Mouse (Mus musculus) adrenal gland, postnatal 25 days (tissue): Measurements from ENCODE around the gene Thumpd2. TPM values are rescaled to one million over a fixed set of nuclear protein-coding genes. Genes with fewer than 3 reads are reported as not detected.

Source experiments
- DNase-seq: peaks from one replicate; pipeline ENCODE4 v3.0.0; 2021; ENCODE audit warnings: mixed read lengths
- long read RNA-seq: library from polyadenylated mRNA; stranded (forward); transcript quantifications from one replicate; pipeline ENCODE4 v2.0.0, GENCODE M21; 2021
- total RNA-seq: library from RNA; stranded (reverse); gene quantifications from 2 replicates; pipeline ENCODE4 v1.2.3, GENCODE M21; 2021

The Thumpd2 gene
- total RNA-seq: 7.9 and 11.2 TPM in 2 replicates
- long read RNA-seq, transcript Thumpd2-201 (10 exons, 1,833 nt): major isoform, 13 of 17 reads
- long read RNA-seq, partial matches to known transcripts: 0 of 17 reads
- long read RNA-seq, other reads (novel, unspliced or antisense): 4 of 17 reads

GRCm38 (mm10) chr17:81064979-81065311, at the start of gene Thumpd2:
TSS of gene Thumpd2 (minus strand) at chr17:81065082.
- DNase-seq: peak; percentile 90

GRCm38 (mm10) chr17:81104237-81104636, 39.4 kb upstream of the Thumpd2 start:
- DNase-seq: no peak

- no peak for DNase-seq
These were observed 38.0 kb upstream of the Thumpd2 start for GRCm38 (mm10) chr17:81102866-81103265.

- DNase-seq: no peak
These were observed 33.6 kb upstream of the Thumpd2 start for GRCm38 (mm10) chr17:81098444-81098843.

- DNase-seq: no peak
These were observed 31.6 kb upstream of the Thumpd2 start for GRCm38 (mm10) chr17:81096490-81096889.

- no peak for DNase-seq
These were observed 27.9 kb upstream of the Thumpd2 start for GRCm38 (mm10) chr17:81092794-81093193.

- no peak for DNase-seq
These were observed 24.0 kb upstream of the Thumpd2 start for GRCm38 (mm10) chr17:81088866-81089265.

GRCm38 (mm10) chr17:81087735-81088134, 22.9 kb upstream of the Thumpd2 start:
- no peak for DNase-seq

- DNase-seq: no peak
These were observed 453 bp downstream of the Thumpd2 start for GRCm38 (mm10) chr17:81064279-81064978.

GRCm38 (mm10) chr17:81063346-81063745, 1.5 kb downstream of the Thumpd2 start:
- DNase-seq: no peak

- no peak for DNase-seq
These were observed 2.5 kb downstream of the Thumpd2 start for GRCm38 (mm10) chr17:81062349-81062871.

GRCm38 (mm10) chr17:81056796-81057381, 8.0 kb downstream of the Thumpd2 start:
- DNase-seq: no peak

- DNase-seq: no peak
These were observed 8.8 kb downstream of the Thumpd2 start for GRCm38 (mm10) chr17:81056035-81056434.

- DNase-seq: no peak
These were observed 9.4 kb downstream of the Thumpd2 start for GRCm38 (mm10) chr17:81055522-81055921.

- no peak for DNase-seq
These were observed 11.6 kb downstream of the Thumpd2 start for GRCm38 (mm10) chr17:81053274-81053673.

GRCm38 (mm10) chr17:81047930-81048564, 16.8 kb downstream of the Thumpd2 start:
- DNase-seq: no peak

- peak; percentile 40 for DNase-seq
These were observed 19.2 kb downstream of the Thumpd2 start for GRCm38 (mm10) chr17:81045525-81046150.

- DNase-seq: no peak
These were observed 19.8 kb downstream of the Thumpd2 start for GRCm38 (mm10) chr17:81045115-81045514.

- DNase-seq: no peak
These were observed 20.5 kb downstream of the Thumpd2 start for GRCm38 (mm10) chr17:81044356-81044755.

GRCm38 (mm10) chr17:81041662-81042061, 23.2 kb downstream of the Thumpd2 start:
- DNase-seq: no peak

- DNase-seq: no peak
These were observed 26.0 kb downstream of the Thumpd2 start for GRCm38 (mm10) chr17:81038707-81039408.

GRCm38 (mm10) chr17:81035354-81035753, 29.5 kb downstream of the Thumpd2 start:
- DNase-seq: no peak
